Mouse (Mus musculus) stomach, embryonic 14.5 days (tissue): ENCODE data around the gene Myo15b. TPM values are rescaled to one million over a fixed set of nuclear protein-coding genes. Genes with fewer than 3 reads are reported as not detected.
A peak's percentile ranks its signal among the peaks of the same experiment; 100 is the strongest.

ENCODE experiments used
- ATAC-seq: fragments of 200-750 bp; cut with Nextera tagmentation; 2 replicates; pipeline ENCODE4 v1.8.0; 2017; ENCODE audit warnings: low read depth, moderate TSS enrichment; ENCODE audit not compliant: insufficient number of reproducible peaks, insufficient read depth, low FRiP score
- H3K27ac ChIP-seq: fragments of 300-500 bp; sonication (generic); 2 replicates; pipeline ENCODE4 v1.5.1; 2014; ENCODE audit warnings: mild to moderate bottlenecking, low read length, moderate library complexity, mixed read lengths
- H3K27me3 ChIP-seq: fragments of 300-500 bp; sonication (generic); 2 replicates; pipeline ENCODE4 v1.6.1; 2014; ENCODE audit warnings: low read length, control low read depth, mixed read lengths; ENCODE audit not compliant: control insufficient read depth, insufficient read depth
- H3K36me3 ChIP-seq: fragments of 300-500 bp; sonication (generic); 2 replicates; pipeline ENCODE4 v1.6.1; 2014; ENCODE audit warnings: mild to moderate bottlenecking, control low read depth, low read length, moderate library complexity, mixed read lengths; ENCODE audit not compliant: control insufficient read depth, insufficient read depth
- H3K4me1 ChIP-seq: fragments of 300-500 bp; sonication (generic); 2 replicates; pipeline ENCODE4 v1.6.1; 2014; ENCODE audit warnings: low read length, control low read depth, mixed read lengths; ENCODE audit not compliant: control insufficient read depth, insufficient read depth
- H3K4me2 ChIP-seq: fragments of 300-500 bp; sonication (generic); replicated peaks from 2 replicates; pipeline ENCODE4 v1.6.1; 2014; ENCODE audit warnings: low read depth, low read length, control low read depth
- H3K4me3 ChIP-seq: fragments of 300-500 bp; sonication (generic); 2 replicates; pipeline ENCODE4 v1.5.1; 2014; ENCODE audit warnings: low read depth, low read length, control low read depth
- H3K9ac ChIP-seq: fragments of 300-500 bp; sonication (generic); replicated peaks from 2 replicates; pipeline ENCODE4 v1.6.1; 2014; ENCODE audit warnings: low read depth, mild to moderate bottlenecking, control low read depth, low read length, moderate library complexity, mixed read lengths
- H3K9me3 ChIP-seq: fragments of 300-500 bp; sonication (generic); 2 replicates; pipeline ENCODE4 v1.6.1; 2016; ENCODE audit warnings: low read depth, low read length, control low read depth; ENCODE audit not compliant: control insufficient read depth
- WGBS: fragments of 180-500 bp; shearing (Covaris S2); extraction: QIAGEN DNeasy Blood & Tissue Kit; methylation state at CpG from one replicate; pipeline ENCODE4 v1.1.7; 2014; 5-methylcytosine and 5-hydroxymethylcytosine counted together
- polyA plus RNA-seq: library from polyadenylated mRNA; unstranded; fragments of >200 nt; fragmentation: Nextera tagmentation; extraction: Ambion mirVana; gene quantifications from 2 replicates; pipeline ENCODE4 v1.2.1, GENCODE M21; 2014

Gene Myo15b
- polyA plus RNA-seq, 1 experiment from 2014 or later = 3.1 TPM

- Histone ChIP-seq H3K4me2 (no peak overlapping the region), H3K9ac (no peak overlapping the region), H3K4me1 (peaks cover 25% of the 10 kb centered on the region), H3K9me3 (no peaks in the 10 kb centered on the region), H3K4me3 (no peak overlapping the region), H3K27me3 (no peaks in the 10 kb centered on the region), H3K27ac (no peak overlapping the region), H3K36me3 (peaks cover 5% of the 10 kb centered on the region; the same call in 1 of the 2 replicates)
- WGBS = 55% methylated on average over 5 of the region's 5 CpGs
- no peak for ATAC-seq
These were observed 31.7 kb upstream of the Myo15b start for GRCm38 (mm10) chr11:115826487-115826886.

- H3K4me1 ChIP-seq = peaks cover 34% of the 10 kb centered on the region
- 83% methylated on average over 6 of the region's 6 CpGs for WGBS
- no peak overlapping the region for H3K4me3 ChIP-seq
- no peaks in the 10 kb centered on the region for H3K36me3 ChIP-seq
- no peaks in the 10 kb centered on the region for H3K9me3 ChIP-seq
- H3K27me3 ChIP-seq = no peaks in the 10 kb centered on the region
- ATAC-seq = no peak
- no peak overlapping the region for H3K9ac ChIP-seq
- H3K27ac ChIP-seq = no peak overlapping the region
- no peak overlapping the region for H3K4me2 ChIP-seq
These were observed 30.6 kb upstream of the Myo15b start for GRCm38 (mm10) chr11:115827624-115828023.

- WGBS = 48% methylated on average over 4 of the region's 4 CpGs
These were observed 29.2 kb upstream of the Myo15b start for GRCm38 (mm10) chr11:115829036-115829435.

DNA sequence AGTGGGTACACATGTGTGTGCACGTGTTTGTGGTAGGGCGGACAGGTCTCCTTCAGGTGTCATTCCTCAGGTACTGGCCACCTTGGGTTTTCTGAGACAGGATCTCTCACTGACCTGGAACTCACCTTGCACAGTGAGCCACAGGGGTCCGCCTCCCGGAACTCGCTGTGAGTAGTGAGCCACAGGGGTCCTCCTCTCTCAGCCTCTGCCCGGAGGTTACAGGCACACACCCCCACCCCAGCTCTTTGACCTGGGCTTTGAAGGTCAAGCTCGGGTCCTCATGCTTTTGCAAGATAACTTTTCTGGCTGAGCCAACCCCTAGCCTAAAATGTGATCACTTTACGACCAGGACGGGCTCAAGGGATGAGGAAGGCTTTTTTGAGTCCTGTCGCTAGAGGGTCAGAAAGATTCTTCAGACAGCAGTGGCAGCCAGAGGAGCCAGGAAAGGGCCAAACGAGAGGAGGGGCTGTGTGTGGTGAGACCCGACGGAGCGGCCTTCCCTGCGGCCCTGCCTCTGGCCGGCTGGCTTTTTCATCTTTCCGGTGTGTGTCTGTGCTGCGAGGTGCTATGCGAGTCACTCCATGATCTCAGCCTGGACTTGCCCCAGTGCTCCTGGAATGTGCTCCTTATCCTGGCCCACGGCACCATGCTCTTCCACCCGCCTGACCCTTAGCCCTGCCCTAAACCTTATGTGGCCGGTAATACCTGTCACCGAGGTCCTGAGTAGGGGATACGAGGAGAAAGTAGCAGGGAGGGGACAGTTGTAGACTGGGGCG lies 27.5 kb upstream of the Myo15b start:
- H3K4me3 ChIP-seq = no peak overlapping the region
- 30% methylated on average over 25 of the region's 25 CpGs for WGBS
- no peaks in the 10 kb centered on the region for H3K27me3 ChIP-seq
- no peak for ATAC-seq
- peak overlapping the region; percentile 7; the same call in 1 of the 2 replicates for H3K27ac ChIP-seq
- no peaks in the 10 kb centered on the region for H3K36me3 ChIP-seq
- H3K4me2 ChIP-seq = 0 out of 2 replicates have a peak overlapping the region, but pooled peaks have one; percentile 6
- no peak overlapping the region for H3K9ac ChIP-seq
- no peaks in the 10 kb centered on the region for H3K9me3 ChIP-seq
- peaks cover 45% of the 10 kb centered on the region for H3K4me1 ChIP-seq

More at GRCm38 (mm10) chr11:115829036-115829435, 29.2 kb upstream of the Myo15b start:
- no peaks in the 10 kb centered on the region for H3K9me3 ChIP-seq
- no peak overlapping the region for H3K4me3 ChIP-seq
- H3K27me3 ChIP-seq = no peaks in the 10 kb centered on the region
- no peak overlapping the region for H3K27ac ChIP-seq
- no peak for ATAC-seq
- H3K4me1 ChIP-seq = peaks cover 41% of the 10 kb centered on the region
- no peak overlapping the region for H3K9ac ChIP-seq
- no peaks in the 10 kb centered on the region for H3K36me3 ChIP-seq
- H3K4me2 ChIP-seq = no peak overlapping the region; the same call in 1 of the 2 replicates

DNA sequence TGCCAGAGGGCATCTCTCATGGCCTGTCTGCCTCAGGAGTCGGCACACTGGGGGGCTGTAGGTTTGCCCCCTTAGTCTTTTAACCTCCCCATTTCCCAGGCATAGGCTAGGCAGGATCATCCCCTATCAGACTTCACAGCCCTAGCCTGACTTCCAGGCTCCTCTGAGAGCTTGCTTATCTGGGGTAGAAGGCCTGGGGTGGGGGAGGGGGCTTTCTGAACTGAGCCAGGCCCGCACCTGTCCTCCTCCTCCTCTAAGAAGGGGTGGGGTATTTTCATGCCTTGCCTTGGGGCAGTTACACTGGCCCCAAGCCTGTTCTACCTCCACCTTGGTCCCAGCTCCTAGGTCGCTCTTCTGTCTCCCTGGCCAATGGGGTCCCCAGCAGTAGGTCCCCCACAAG lies 26.7 kb upstream of the Myo15b start:
- Histone ChIP-seq H3K9ac (no peak overlapping the region), H3K4me2 (no peak overlapping the region), H3K36me3 (no peaks in the 10 kb centered on the region), H3K27ac (peak overlapping the region; percentile 79; the same call in 1 of the 2 replicates), H3K9me3 (no peaks in the 10 kb centered on the region), H3K27me3 (no peaks in the 10 kb centered on the region), H3K4me3 (no peak overlapping the region), H3K4me1 (peaks cover 45% of the 10 kb centered on the region)
- ATAC-seq = no peak
- WGBS = 36% methylated on average over 3 of the region's 3 CpGs

DNA sequence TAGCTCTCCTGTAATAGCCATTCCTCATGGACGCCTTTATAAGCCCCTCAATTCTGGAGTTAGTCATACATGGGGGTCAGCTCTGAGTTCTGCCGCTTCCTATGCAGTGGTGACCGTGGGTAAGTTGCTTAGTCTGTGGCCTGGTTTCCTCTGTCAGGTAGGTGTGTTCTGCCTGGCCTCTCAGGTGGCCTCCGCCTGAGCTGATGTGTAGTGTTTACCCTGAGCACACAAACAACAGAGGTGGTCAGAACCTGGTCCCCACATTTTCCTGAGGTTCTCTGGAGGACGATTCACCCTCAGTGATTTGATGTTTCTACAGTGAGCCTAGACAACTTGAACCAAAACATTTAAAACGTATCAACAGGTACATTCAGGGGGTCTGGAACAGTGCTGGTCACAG lies 26.1 kb upstream of the Myo15b start:
- Histone ChIP-seq H3K27ac (peak overlapping the region; percentile 79; the same call in 1 of the 2 replicates), H3K27me3 (no peaks in the 10 kb centered on the region), H3K9ac (no peak overlapping the region), H3K36me3 (no peaks in the 10 kb centered on the region), H3K9me3 (no peaks in the 10 kb centered on the region), H3K4me1 (peaks cover 45% of the 10 kb centered on the region), H3K4me2 (no peak overlapping the region; the same call in 1 of the 2 replicates), H3K4me3 (no peak overlapping the region)
- no peak for ATAC-seq
- WGBS = 53% methylated on average over 6 of the region's 6 CpGs

- Histone ChIP-seq H3K9me3 (no peaks in the 10 kb centered on the region), H3K27ac (peak overlapping the region; percentile 79), H3K9ac (no peak overlapping the region), H3K4me3 (no peak overlapping the region), H3K27me3 (no peaks in the 10 kb centered on the region), H3K36me3 (no peaks in the 10 kb centered on the region), H3K4me2 (peak overlapping the region; percentile 22), H3K4me1 (peaks cover 45% of the 10 kb centered on the region)
- ATAC-seq = peak; percentile 10; the same call in 1 of the 2 replicates
- WGBS = 10% methylated on average over 8 of the region's 8 CpGs
These were observed 25.7 kb upstream of the Myo15b start for GRCm38 (mm10) chr11:115832523-115832922.

GRCm38 (mm10) chr11:115833021-115833513 lies 25.1 kb upstream of the Myo15b start:
- H3K9me3 ChIP-seq = no peaks in the 10 kb centered on the region
- peak overlapping the region; percentile 22; the same call in 1 of the 2 replicates for H3K4me2 ChIP-seq
- H3K9ac ChIP-seq = no peak overlapping the region
- peak overlapping the region; percentile 79 for H3K27ac ChIP-seq
- peak; percentile 70 for ATAC-seq
- peaks cover 50% of the 10 kb centered on the region for H3K4me1 ChIP-seq
- no peaks in the 10 kb centered on the region for H3K36me3 ChIP-seq
- no peaks in the 10 kb centered on the region for H3K27me3 ChIP-seq
- H3K4me3 ChIP-seq = no peak overlapping the region
- WGBS = 13% methylated on average over 8 of the region's 8 CpGs
